Mouse (Mus musculus) embryonic stem cell, embryonic (primary cell): Measurements from ENCODE around the gene Tmem115.

Experiments used
- CTCF ChIA-PET, 4 experiments: fragments of 300-600 bp in 2 of 4; fragments of 350-600 bp in 2 of 4; sonication (Branson Sonifier 250); formaldehyde crosslinking; loops; one replicate each; lab custom pipeline; 2022; ENCODE audit warnings: inconsistent platforms in 2 of 4; lab: Charles Lee
- POLR2A ChIA-PET, 4 experiments: fragments of 300-600 bp in 2 of 4; fragments of 350-600 bp in 2 of 4; sonication (Branson Sonifier 250); formaldehyde crosslinking; loops; one replicate each; lab custom pipeline; 2022; ENCODE audit warnings: antibody characterized with exemption in 4 of 4, inconsistent platforms in 1 of 4; lab: Charles Lee

Tmem115 gene

DNA sequence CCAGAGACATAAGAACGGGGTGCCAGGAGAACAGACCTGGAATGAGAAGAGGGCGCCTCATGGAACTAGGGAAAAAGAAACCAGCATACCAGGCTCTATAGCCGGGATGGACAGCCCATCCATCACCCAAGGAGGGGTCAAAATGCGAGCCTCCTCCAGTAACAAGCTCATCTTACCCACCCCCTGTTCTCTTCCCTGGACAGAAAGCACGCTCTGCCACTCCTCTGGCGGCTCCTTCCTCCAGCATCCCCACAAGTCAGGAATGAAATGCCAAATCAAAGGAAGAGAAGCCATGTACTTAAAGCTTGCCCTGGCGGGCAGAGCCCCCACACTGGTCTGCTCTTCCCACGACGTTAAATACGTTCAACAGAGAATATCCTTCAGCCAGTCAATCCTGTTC, 7.3 kb downstream of the Tmem115 start:
- ChIA-PET POLR2A (interaction anchor here in 3 of 4 experiments (0.5 to 9.0 kb wide), 27 partner anchors 9 to 649 kb away, joined by 3 to 77 read pairs (median 7); partner anchors contain the start of genes Rassf1 (in 3 of the 3), Hyal1 (in 2 of the 3), Ifrd2 (in 2 of the 3) and 6430571L13Rik (in 1 of the 3)), CTCF (interaction anchor here in 2 of 4 experiments (0.5 to 2.4 kb wide), 8 partner anchors 8 to 208 kb away, joined by 3 to 15 read pairs (median 4); partner anchors contain the start of genes 6430571L13Rik (in 1 of the 2) and Tmem115 (in 1 of the 2))

DNA sequence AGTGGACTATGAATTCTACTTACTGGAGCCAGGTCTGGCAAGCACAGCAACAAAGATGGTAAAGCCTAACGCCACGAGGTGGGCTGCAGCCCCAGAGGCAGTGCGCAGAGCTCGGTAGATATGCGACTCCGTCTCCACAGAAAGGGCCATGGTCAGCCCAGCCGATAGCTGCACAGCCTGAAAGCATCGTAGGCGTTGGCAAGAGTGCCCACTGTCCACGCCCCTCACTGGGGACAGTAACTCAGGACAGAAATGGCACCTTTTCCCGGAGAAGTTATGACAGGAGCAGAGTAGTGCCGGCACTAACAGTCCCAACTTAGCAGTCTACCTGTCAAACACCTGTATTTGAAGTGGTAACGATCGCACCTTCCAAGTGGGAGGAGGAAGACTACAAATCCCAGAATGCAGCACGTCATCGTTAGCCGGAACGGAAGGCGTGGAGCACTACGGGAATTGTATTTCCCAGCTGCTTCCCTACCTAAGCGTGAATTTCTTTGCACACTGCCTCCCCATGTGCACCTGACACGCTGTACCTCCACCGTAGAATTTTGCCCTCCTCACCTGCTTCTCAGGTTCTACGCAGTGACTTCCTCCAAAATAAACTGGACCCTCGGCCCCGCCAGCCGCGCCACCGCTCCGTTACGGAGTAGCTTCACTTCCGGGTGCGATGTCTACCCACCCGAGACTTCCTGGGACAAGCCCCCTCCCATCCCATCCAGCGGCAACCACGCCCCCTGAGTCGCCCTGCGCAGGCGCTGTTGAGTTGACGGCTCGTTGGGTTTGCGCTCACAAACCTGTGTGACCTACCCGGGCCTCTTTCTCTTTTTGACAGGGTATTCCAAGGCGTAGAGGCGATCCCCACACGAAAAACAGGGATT, 8.0 kb downstream of the Tmem115 start, which contains the start of the genes Cyb561d2 and Nprl2:
Cyb561d2 (minus strand) TSS at position 720 of the 878 bp plus-strand sequence.
Nprl2 (plus strand) TSS at position 753 of the 878 bp plus-strand sequence.
- ChIA-PET CTCF (interaction anchor here in 3 of 4 experiments (0.6 to 2.4 kb wide), 20 partner anchors 8 to 201 kb away, joined by 3 to 15 read pairs (median 4); partner anchors contain the start of genes Tmem115 (in 3 of the 3) and 6430571L13Rik (in 1 of the 3)), POLR2A (interaction anchor here in 3 of 4 experiments (0.6 to 9.0 kb wide), 55 partner anchors 8 to 851 kb away, joined by 3 to 77 read pairs (median 4); partner anchors contain the start of genes 6430571L13Rik (in 3 of the 3), Rassf1 (in 3 of the 3), Tmem115 (in 3 of the 3) and Gnai2 (in 2 of the 3))

DNA sequence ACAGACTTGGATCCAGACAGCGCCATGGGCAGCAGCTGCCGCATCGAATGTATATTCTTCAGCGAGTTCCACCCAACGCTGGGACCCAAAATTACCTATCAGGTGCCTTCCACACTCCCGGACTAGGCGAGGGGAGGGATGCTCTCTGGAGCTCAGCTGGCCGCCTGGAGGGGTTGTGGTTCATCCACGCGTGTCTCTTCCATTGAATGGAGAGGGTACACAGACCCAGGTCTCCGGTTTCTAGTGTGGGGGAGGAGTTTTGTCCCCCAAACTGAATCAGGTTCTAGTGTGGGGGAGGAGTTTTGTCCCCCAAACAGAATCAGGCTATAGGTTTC, 8.6 kb downstream of the Tmem115 start:
- POLR2A ChIA-PET: interaction anchor here in 3 of 4 experiments (0.6 to 9.0 kb wide), 46 partner anchors 8 to 851 kb away, joined by 3 to 77 read pairs (median 4); partner anchors contain the start of genes 6430571L13Rik (in 3 of the 3), Tmem115 (in 3 of the 3), Gnai2 (in 2 of the 3) and Hyal1 (in 2 of the 3)
- CTCF ChIA-PET: interaction anchor here in 3 of 4 experiments (0.6 to 2.4 kb wide), 20 partner anchors 8 to 748 kb away, joined by 3 to 15 read pairs (median 4); partner anchors contain the start of genes Tmem115 (in 3 of the 3), Ifrd2 (in 1 of the 3) and Nicn1 (in 1 of the 3)

DNA sequence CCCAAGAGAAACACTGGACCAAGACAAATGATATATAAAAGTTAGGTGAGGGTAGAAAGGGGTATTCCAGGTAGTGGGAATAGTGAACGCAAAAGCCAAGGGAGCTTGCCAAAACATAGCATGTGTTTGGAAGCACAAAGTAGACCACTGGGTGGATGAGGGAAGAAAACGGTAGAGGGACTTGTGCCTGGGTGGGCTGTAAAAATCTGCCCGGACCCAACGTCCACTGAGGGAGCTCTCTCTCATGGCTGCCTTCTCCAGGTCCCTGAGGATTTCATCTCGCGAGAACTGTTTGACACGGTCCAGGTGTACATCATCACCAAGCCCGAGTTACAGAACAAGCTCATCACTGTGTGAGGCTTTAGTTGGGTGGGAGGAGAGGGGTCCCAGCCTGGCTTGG, 9.0 kb downstream of the Tmem115 start:
- ChIA-PET CTCF (interaction anchor here in 3 of 4 experiments (0.6 to 2.4 kb wide), 15 partner anchors 9 to 747 kb away, joined by 3 to 15 read pairs (median 3); partner anchors contain the start of genes Tmem115 (in 2 of the 3), Ifrd2 (in 1 of the 3) and Nicn1 (in 1 of the 3)), POLR2A (interaction anchor here in 3 of 4 experiments (0.6 to 9.0 kb wide), 32 partner anchors 8 to 247 kb away, joined by 3 to 77 read pairs (median 4); partner anchors contain the start of genes Tmem115 (in 3 of the 3), Gnai2 (in 2 of the 3), Hyal1 (in 2 of the 3) and Ifrd2 (in 2 of the 3))

DNA sequence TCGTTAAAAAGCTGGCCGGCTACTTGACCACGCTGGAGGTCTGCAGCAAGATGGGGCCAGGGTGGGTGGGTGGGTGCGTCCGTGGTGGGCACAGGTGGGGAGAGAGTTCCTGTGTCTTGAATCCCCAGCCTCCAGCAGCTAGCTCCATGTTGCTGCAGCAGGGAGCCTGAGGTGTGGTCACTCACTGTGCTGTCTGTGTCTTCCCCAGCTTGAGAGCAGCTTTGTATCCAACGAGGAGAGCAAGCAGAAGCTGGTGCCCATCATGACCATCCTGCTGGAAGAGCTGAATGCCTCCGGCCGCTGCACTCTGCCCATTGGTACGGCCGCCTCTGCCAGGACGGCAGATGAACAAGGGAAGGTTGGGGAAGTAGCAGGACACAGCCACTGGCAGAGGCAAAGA, 9.6 kb downstream of the Tmem115 start:
- ChIA-PET POLR2A (interaction anchor here in 3 of 4 experiments (0.6 to 9.0 kb wide), 22 partner anchors 8 to 247 kb away, joined by 3 to 77 read pairs (median 6); partner anchors contain the start of genes Ifrd2 (in 2 of the 3), Rassf1 (in 2 of the 3), Tmem115 (in 2 of the 3) and Tusc2 (in 2 of the 3)), CTCF (interaction anchor here in 3 of 4 experiments (0.5 to 2.4 kb wide), 10 partner anchors 10 to 172 kb away, joined by 3 to 15 read pairs (median 4); partner anchors contain the start of gene Tmem115 (in 2 of the 3))

DNA sequence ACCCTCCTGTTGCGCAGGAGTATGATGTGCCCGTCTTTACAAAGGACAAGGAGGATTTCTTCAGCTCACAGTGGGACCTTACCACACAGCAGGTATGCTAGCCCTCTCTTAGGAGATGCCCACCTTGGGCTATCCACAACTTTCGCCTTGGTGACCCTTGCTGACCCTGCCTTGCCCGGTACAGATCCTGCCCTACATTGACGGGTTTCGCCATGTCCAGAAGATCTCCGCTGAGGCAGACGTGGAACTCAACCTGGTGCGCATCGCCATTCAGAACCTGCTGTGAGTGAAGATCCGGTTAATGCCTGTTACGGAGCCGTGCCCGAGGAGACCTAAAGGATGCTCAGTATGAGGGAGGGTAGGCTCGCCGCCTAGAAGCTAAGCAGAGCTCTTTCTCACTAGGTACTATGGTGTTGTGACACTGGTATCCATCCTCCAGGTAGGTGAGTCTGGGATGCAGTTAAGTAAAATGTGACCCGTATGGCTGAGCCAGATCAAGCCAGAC, 10.5 kb downstream of the Tmem115 start:
- POLR2A ChIA-PET: interaction anchor here in 3 of 4 experiments (1.0 to 9.0 kb wide), 8 partner anchors 9 to 31 kb away, joined by 3 to 77 read pairs (median 13); partner anchors contain the start of genes Tmem115 (in 2 of the 3) and Rassf1 (in 1 of the 3)
- CTCF ChIA-PET: interaction anchor here in 2 of 4 experiments (1.2 kb wide), 2 partner anchors 22 kb away, joined by 3 to 4 read pairs; no protein-coding TSS in a partner anchor

DNA sequence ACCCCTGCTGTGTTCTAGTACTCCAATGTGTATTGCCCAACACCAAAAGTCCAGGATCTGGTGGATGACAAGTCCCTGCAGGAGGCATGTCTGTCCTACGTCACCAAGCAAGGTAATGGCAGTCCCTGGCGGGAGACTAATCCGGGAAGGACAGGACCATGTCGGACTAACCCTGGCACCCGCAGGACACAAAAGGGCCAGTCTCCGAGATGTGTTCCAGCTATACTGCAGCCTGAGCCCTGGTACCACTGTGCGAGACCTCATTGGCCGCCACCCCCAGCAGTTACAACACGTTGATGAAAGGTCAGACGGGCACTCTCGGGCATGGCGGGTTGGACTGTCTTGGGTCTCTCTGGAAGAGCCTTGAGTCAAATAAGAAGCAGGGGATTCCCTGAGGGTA, 11.0 kb downstream of the Tmem115 start:
- POLR2A ChIA-PET: interaction anchor here in 3 of 4 experiments (1.0 to 9.0 kb wide), 6 partner anchors 9 to 62 kb away, joined by 3 to 77 read pairs (median 4); partner anchors contain the start of genes Rassf1 (in 1 of the 3) and Tmem115 (in 1 of the 3)
- CTCF ChIA-PET: interaction anchor here in 2 of 4 experiments (0.7 to 2.0 kb wide), 7 partner anchors 10 to 207 kb away, joined by 3 to 4 read pairs (median 4); no protein-coding TSS in a partner anchor

DNA sequence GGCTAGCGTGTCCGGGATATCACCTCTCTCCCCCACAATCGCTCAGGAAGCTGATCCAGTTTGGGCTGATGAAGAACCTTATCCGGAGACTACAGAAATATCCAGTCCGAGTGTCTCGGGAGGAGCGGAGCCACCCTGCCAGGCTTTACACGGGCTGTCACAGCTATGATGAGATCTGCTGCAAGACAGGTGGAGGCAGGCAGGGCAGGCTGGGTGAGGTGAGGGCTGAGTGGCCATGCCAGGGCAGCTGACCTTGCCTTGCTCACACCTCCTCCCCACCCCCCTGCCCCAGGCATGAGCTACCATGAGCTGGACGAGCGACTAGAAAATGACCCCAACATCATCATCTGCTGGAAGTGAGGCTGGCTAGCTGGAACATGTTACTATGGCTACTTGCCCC, 11.5 kb downstream of the Tmem115 start:
- POLR2A ChIA-PET: interaction anchor here in 2 of 4 experiments (1.0 to 9.0 kb wide), 4 partner anchors 10 to 62 kb away, joined by 3 to 62 read pairs (median 4); partner anchors contain the start of gene Tmem115 (in 1 of the 2)
- CTCF ChIA-PET: interaction anchor here in 2 of 4 experiments (0.6 to 2.0 kb wide), 8 partner anchors 9 to 206 kb away, joined by 3 to 4 read pairs (median 4); no protein-coding TSS in a partner anchor

DNA sequence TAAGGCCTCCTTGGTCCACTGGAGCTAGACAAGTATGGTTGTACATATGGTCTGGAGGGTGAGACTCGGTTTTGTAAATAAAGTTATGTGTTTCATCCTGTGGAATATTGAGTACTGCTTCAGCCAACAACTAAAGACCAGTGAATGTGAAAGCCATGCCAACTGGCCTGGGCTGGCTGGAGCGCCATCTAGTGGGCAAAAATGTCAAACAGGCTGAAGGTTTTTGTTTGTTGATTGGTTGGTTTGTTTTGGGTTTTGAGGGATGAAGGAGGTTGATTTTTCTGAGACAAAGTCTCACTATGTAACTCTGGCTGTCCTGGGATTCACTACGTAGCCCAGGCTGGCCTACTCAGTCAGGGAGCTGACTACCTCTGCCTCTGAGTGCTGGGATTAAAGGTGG, 11.9 kb downstream of the Tmem115 start:
- ChIA-PET CTCF (interaction anchor here in 2 of 4 experiments (0.6 to 2.0 kb wide), 7 partner anchors 9 to 206 kb away, joined by 3 to 4 read pairs (median 4); no protein-coding TSS in a partner anchor), POLR2A (interaction anchor here in 2 of 4 experiments (0.7 to 9.0 kb wide), 7 partner anchors 10 to 146 kb away, joined by 3 to 62 read pairs (median 4); partner anchors contain the start of genes Cacna2d2 (in 1 of the 2) and Tmem115 (in 1 of the 2))

DNA sequence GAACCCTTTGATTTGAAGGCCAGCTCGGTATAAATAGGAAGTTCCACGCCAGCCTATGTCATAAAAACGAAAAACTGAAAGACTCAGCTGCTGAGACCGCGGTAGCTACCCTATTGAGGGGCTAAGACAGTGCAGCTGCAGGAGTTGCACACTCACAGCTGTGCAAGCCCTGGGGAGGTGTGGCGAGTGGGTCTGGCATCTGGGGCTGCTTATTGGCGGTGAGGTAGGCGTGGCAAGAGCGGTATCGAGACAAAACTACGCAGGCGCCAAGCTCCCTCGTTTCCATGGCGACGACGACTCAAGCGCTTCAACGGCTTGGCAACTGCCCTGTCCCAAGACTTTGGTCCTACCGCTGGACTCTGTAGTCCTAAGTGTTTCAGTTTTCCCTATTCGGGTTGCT, 13.3 kb downstream of the Tmem115 start, which contains the start of gene Zmynd10:
Zmynd10 (plus strand) TSS at position 273 of the 400 bp plus-strand sequence.
- ChIA-PET CTCF (interaction anchor here in 3 of 4 experiments (0.5 to 1.9 kb wide), 19 partner anchors 12 to 904 kb away, joined by 3 to 13 read pairs (median 3); partner anchors contain the start of genes Gnai2 (in 1 of the 3), Tmem115 (in 1 of the 3) and Tusc2 (in 1 of the 3)), POLR2A (interaction anchor here in 3 of 4 experiments (0.5 to 9.0 kb wide), 31 partner anchors 8 to 1220 kb away, joined by 3 to 62 read pairs (median 4); partner anchors contain the start of genes Ifrd2 (in 3 of the 3), Hyal3 (in 2 of the 3), Tmem115 (in 2 of the 3) and Cacna2d2 (in 1 of the 3))

DNA sequence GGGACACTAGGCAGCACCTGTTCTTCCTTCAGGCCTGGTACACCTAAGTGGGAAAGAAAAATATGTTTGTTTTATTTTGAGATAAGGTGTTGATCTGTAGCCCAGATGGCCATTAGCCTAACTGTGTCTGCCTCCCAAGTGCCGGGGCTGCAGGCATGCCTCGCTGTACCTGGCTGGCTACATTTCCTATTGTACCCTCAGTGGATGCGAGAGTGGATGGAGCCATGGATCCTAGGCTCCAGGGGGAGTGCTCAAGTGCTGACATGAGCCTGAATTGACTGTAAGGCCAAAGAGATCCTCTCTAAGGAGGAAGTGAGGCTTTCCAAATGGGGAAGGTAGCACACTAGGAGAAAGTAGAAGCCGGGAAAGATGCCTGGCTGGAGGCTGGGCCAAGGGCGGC, 14.2 kb downstream of the Tmem115 start:
- CTCF ChIA-PET: interaction anchor here in 2 of 4 experiments (0.8 to 1.9 kb wide), 6 partner anchors 13 to 174 kb away, joined by 3 to 6 read pairs (median 3); partner anchors contain the start of gene Tusc2 (in 1 of the 2)
- POLR2A ChIA-PET: interaction anchor here in 3 of 4 experiments (0.8 to 8.8 kb wide), 11 partner anchors 14 to 325 kb away, joined by 3 to 92 read pairs (median 5); partner anchors contain the start of genes Gnai2 (in 1 of the 3), Hyal2 (in 1 of the 3), Hyal3 (in 1 of the 3) and Ifrd2 (in 1 of the 3)

DNA sequence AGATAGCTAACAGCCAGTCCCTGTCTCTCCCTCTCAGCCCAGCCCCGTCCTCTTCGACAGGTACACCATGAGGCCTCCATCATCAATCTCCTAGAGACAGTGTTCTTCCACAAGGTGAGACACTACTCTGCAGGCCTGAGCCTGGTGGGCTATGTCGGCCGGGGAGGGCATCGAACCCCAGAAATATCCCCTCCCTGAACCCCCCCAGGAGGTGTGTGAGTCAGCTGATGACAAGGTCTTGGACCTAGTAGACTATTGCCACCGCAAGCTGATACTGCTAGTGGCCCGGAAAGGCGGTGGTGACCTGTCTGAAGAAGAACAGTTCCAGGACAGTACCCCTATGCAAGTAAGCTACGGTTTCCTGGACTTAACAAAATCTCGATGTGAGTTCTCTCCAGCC, 15.1 kb downstream of the Tmem115 start:
- POLR2A ChIA-PET: interaction anchor here in 2 of 4 experiments (0.9 to 8.8 kb wide), 9 partner anchors 15 to 81 kb away, joined by 3 to 92 read pairs (median 7); partner anchors contain the start of genes Hyal3 (in 2 of the 2), Hyal1 (in 1 of the 2), Hyal2 (in 1 of the 2) and Tmem115 (in 1 of the 2)
- CTCF ChIA-PET: no interaction called here

DNA sequence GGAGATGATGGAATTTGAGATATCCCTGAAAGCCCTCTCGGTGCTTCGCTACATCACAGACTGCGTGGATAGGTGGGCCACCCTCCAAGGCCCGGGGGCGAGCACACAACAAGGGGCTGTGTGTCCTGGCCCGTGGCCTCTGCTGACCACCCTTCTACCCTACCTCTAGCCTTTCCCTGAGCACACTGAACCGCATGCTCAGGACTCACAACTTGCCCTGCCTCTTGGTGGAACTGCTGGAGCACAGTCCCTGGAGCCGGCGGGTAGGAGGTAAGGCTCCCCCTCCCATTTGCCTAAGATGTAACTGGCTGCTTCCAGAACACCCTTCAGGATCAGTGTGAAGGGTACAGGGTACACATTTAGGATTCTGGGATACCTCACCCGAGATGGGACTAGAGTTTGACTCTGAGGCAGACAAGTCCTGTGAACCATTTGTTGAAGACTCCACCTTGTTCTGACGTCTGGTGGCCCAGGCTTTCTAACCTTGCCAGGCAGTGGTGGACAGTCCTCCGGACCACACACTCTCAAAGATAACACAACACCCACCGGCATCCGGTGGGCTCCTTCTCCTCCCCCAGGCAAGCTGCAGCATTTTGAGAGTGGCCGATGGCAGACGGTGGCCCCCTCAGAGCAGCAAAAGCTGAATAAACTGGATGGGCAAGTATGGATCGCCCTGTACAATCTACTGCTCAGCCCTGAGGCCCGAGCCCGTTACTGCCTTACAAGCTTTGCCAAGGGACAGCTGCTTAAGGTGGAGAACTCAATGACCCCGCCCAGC, 15.7 kb downstream of the Tmem115 start:
- CTCF ChIA-PET: interaction anchor here in 2 of 4 experiments (1.5 to 1.8 kb wide), 2 partner anchors 8 to 175 kb away, joined by 4 to 6 read pairs; partner anchors contain the start of genes Cyb561d2 (in 1 of the 2) and Nprl2 (in 1 of the 2)

DNA sequence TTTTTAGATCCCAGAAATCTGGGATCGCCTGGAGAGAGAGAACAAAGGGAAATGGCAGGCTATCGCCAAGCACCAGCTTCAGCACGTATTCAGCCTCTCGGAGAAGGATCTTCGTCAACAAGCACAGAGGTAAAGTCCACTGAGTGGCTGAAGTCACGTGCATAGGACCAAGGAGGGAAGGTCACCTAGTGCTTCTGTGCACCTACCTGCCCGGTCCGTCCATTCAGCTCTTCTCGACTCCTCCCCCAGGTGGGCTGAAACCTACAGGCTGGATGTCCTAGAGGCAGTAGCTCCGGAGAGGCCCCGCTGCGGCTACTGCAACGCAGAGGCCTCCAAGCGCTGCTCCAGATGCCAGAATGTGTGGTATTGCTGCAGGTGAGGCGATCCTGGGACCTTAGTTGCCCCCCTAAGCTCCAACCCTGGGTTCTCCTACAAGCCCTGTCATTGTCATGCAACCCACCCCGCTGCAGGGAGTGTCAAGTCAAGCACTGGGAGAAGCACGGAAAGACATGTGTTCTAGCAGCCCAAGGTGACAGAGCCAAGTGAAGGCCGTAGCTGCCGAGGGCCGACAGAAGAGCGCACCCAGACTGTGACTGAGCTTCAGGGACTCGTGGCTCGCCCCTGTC, 16.9 kb downstream of the Tmem115 start:
- ChIA-PET POLR2A (interaction anchor here in 3 of 4 experiments (0.7 to 8.8 kb wide), 24 partner anchors 8 to 658 kb away, joined by 3 to 129 read pairs (median 4); partner anchors contain the start of genes Cyb561d2 (in 3 of the 3), Hyal1 (in 3 of the 3), Nprl2 (in 3 of the 3) and Tusc2 (in 3 of the 3)), CTCF (interaction anchor here in 3 of 4 experiments (0.6 to 1.9 kb wide), 12 partner anchors 9 to 176 kb away, joined by 3 to 6 read pairs (median 3); partner anchors contain the start of genes Cyb561d2 (in 1 of the 3), Hyal1 (in 1 of the 3), Nprl2 (in 1 of the 3) and Tmem115 (in 1 of the 3))

More for the DNA sequence above, 15.7 kb downstream of the Tmem115 start:
- POLR2A ChIA-PET: interaction anchor here in 3 of 4 experiments (0.9 to 8.8 kb wide), 15 partner anchors 8 to 657 kb away, joined by 3 to 129 read pairs (median 8); partner anchors contain the start of genes Cyb561d2 (in 2 of the 3), Hyal2 (in 2 of the 3), Nprl2 (in 2 of the 3) and Tmem115 (in 2 of the 3)
